Mouse (Mus musculus): ENCODE data around the gene Wdr64. TPM values are rescaled to one million over a fixed set of nuclear protein-coding genes. Genes with fewer than 3 reads are reported as not detected.

Gene Wdr64
- not detected in 2 replicates for polyA plus RNA-seq (2015; fragmentation: Nextera tagmentation; extraction: Ambion mirVana)

GRCm38 (mm10) chr1:175698293-175698692, at the start of gene Wdr64:
Gene Wdr64, plus strand, starts transcription at chr1:175698593.
- Histone ChIP-seq H3K27me3 (ENCODE audit: control insufficient read depth, insufficient read depth, low read length) (no peaks in the 10 kb centered on the region), H3K4me3 (ENCODE audit: low read length) (no peak within 1 kb of the TSS), H3K36me3 (ENCODE audit: control insufficient read depth, insufficient read depth) (no peaks in the 10 kb centered on the region), H3K4me1 (ENCODE audit: control insufficient read depth, insufficient read depth, low read length) (peaks cover 9% of the 10 kb centered on the region), H3K27ac (ENCODE audit: low read length) (no peak within 1 kb of the TSS), H3K9me3 (replicated peaks; ENCODE audit: control insufficient read depth, low read length) (no peaks in the 10 kb centered on the region), H3K4me2 (ENCODE audit: low read depth, low read length) (no peak within 1 kb of the TSS), H3K9ac (ENCODE audit: low read length) (no peak within 1 kb of the TSS)
- 77% methylated on average over 1 of the region's 1 CpGs for WGBS
- no peak for ATAC-seq (replicated peaks; ENCODE audit: extremely low read depth, insufficient read depth, low FRiP score)

DNA sequence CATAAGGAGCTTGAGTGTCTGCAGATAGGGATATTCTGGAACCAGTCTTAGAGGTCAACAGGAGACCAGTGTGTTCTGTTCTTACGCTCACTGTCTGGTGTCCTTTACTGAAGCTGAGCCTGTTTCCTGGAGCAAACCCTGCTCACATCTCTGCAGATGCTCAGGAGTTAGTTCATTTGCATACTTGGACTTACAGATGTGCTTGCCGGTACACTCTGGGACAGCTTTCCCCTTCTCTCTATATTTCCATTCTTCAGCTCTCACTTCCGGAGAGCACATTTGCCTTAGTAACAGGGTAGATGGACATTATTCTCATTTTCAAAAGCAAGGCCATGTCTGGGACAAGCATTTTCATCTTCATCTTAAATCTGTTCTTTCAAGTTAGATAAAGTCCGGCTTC, 49.8 kb upstream of the Wdr64 start:
- no peak overlapping the region for H3K27ac ChIP-seq (ENCODE audit: low read length)
- no peak overlapping the region for H3K4me3 ChIP-seq (ENCODE audit: low read length)
- H3K27me3 ChIP-seq (ENCODE audit: control insufficient read depth, insufficient read depth, low read length) = no peaks in the 10 kb centered on the region
- WGBS = 89% methylated on average over 4 of the region's 4 CpGs
- no peak overlapping the region for H3K9ac ChIP-seq (ENCODE audit: low read length)
- H3K36me3 ChIP-seq (ENCODE audit: control insufficient read depth, insufficient read depth) = no peaks in the 10 kb centered on the region
- H3K4me1 ChIP-seq (ENCODE audit: control insufficient read depth, insufficient read depth, low read length) = no peaks in the 10 kb centered on the region
- H3K9me3 ChIP-seq (replicated peaks; ENCODE audit: control insufficient read depth, low read length) = no peaks in the 10 kb centered on the region
- ATAC-seq (replicated peaks; ENCODE audit: extremely low read depth, insufficient read depth, low FRiP score) = no peak
- no peak overlapping the region for H3K4me2 ChIP-seq (ENCODE audit: low read depth, low read length)

GRCm38 (mm10) chr1:175659900-175660299, 38.5 kb upstream of the Wdr64 start:
- ATAC-seq (replicated peaks; ENCODE audit: extremely low read depth, insufficient read depth, low FRiP score) = no peak
- 82% methylated on average over 4 of the region's 4 CpGs for WGBS
- H3K36me3 ChIP-seq (ENCODE audit: control insufficient read depth, insufficient read depth) = no peaks in the 10 kb centered on the region
- H3K9ac ChIP-seq (ENCODE audit: low read length) = no peak overlapping the region
- no peak overlapping the region for H3K4me3 ChIP-seq (ENCODE audit: low read length)
- H3K4me1 ChIP-seq (ENCODE audit: control insufficient read depth, insufficient read depth, low read length) = no peaks in the 10 kb centered on the region
- no peaks in the 10 kb centered on the region for H3K9me3 ChIP-seq (replicated peaks; ENCODE audit: control insufficient read depth, low read length)
- H3K27me3 ChIP-seq (ENCODE audit: control insufficient read depth, insufficient read depth, low read length) = no peaks in the 10 kb centered on the region
- no peak overlapping the region for H3K4me2 ChIP-seq (ENCODE audit: low read depth, low read length)
- H3K27ac ChIP-seq (ENCODE audit: low read length) = no peak overlapping the region

- H3K27me3 ChIP-seq (ENCODE audit: control insufficient read depth, insufficient read depth, low read length) = no peaks in the 10 kb centered on the region
- WGBS = 57% methylated on average over 5 of the region's 5 CpGs
- H3K4me2 ChIP-seq (ENCODE audit: low read depth, low read length) = no peak overlapping the region
- no peaks in the 10 kb centered on the region for H3K4me1 ChIP-seq (ENCODE audit: control insufficient read depth, insufficient read depth, low read length)
- ATAC-seq (replicated peaks; ENCODE audit: extremely low read depth, insufficient read depth, low FRiP score) = no peak
- H3K27ac ChIP-seq (ENCODE audit: low read length) = no peak overlapping the region
- H3K36me3 ChIP-seq (ENCODE audit: control insufficient read depth, insufficient read depth) = no peaks in the 10 kb centered on the region
- H3K9me3 ChIP-seq (replicated peaks; ENCODE audit: control insufficient read depth, low read length) = no peaks in the 10 kb centered on the region
- H3K4me3 ChIP-seq (ENCODE audit: low read length) = no peak overlapping the region
- no peak overlapping the region for H3K9ac ChIP-seq (ENCODE audit: low read length)
Observed at GRCm38 (mm10) chr1:175668666-175669405, 29.6 kb upstream of the Wdr64 start.

DNA sequence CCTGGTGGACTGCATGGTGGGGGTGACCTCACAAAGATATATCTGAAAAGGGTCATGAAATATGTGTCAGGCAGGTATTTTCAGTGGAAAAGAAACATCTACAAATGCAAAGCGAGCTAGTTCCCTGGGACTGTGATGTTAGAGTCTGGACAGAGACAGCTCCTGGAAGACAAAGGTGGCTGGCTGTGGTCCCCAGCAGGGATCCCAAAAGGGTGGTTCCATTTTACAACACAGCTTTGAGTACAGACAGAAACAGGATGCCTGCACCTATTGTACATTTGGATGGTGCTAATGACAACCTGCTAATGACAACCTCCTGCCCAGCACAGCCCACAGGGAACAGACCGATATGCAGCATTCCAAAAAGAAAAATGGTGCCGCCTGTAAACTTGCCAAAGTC, 28.9 kb upstream of the Wdr64 start:
- no peaks in the 10 kb centered on the region for H3K4me1 ChIP-seq (ENCODE audit: control insufficient read depth, insufficient read depth, low read length)
- H3K27ac ChIP-seq (ENCODE audit: low read length) = no peak overlapping the region
- H3K4me2 ChIP-seq (ENCODE audit: low read depth, low read length) = no peak overlapping the region
- no peaks in the 10 kb centered on the region for H3K36me3 ChIP-seq (ENCODE audit: control insufficient read depth, insufficient read depth)
- H3K27me3 ChIP-seq (ENCODE audit: control insufficient read depth, insufficient read depth, low read length) = no peaks in the 10 kb centered on the region
- no peak overlapping the region for H3K4me3 ChIP-seq (ENCODE audit: low read length)
- WGBS = 85% methylated on average over 3 of the region's 3 CpGs
- ATAC-seq (replicated peaks; ENCODE audit: extremely low read depth, insufficient read depth, low FRiP score) = no peak
- H3K9me3 ChIP-seq (replicated peaks; ENCODE audit: control insufficient read depth, low read length) = no peaks in the 10 kb centered on the region
- no peak overlapping the region for H3K9ac ChIP-seq (ENCODE audit: low read length)

DNA sequence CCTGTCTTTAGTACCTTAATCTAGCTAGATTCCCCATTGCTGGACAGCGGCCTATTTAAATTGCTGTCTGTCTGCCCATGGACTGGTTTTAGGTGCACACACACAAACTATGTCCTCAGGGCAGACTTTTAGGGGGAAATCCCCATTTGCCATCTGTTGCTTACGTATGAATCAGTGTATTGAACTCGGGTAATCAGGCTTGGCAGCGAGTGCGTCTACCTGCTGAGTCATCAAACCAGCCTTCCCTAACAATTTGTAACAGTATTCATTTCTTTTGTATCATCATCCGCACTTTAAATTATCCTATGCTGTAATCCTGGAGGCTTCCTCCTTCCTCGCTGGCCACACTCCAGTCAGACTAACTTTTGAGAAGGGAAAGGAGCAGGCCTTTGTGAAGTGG, 28.4 kb upstream of the Wdr64 start:
- WGBS = 81% methylated on average over 7 of the region's 7 CpGs
- Histone ChIP-seq H3K4me2 (ENCODE audit: low read depth, low read length) (no peak overlapping the region), H3K36me3 (ENCODE audit: control insufficient read depth, insufficient read depth) (no peaks in the 10 kb centered on the region)

DNA sequence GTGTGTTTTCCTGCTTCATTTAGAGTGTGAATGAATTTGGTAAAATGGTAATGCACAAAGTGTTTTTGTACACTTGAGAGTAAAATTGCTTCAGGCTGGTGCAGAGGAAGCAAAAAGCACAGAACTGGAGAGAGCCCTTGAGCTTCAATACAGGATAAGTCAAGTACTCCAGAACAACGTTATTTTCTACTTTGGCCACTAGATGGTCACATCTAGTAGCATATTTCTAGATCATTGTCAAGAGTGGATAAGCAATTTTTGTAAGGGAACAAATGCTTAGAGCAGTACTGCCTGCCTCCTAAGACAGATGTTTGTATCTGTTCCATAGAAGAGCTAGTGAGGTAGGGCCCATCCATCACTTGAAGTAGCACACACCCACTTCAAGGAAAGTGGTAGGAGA, 26.8 kb upstream of the Wdr64 start:
- Histone ChIP-seq H3K4me1 (ENCODE audit: control insufficient read depth, insufficient read depth, low read length) (no peaks in the 10 kb centered on the region), H3K27ac (ENCODE audit: low read length) (no peak overlapping the region), H3K9ac (ENCODE audit: low read length) (no peak overlapping the region), H3K4me3 (ENCODE audit: low read length) (no peak overlapping the region), H3K27me3 (ENCODE audit: control insufficient read depth, insufficient read depth, low read length) (no peaks in the 10 kb centered on the region), H3K36me3 (ENCODE audit: control insufficient read depth, insufficient read depth) (no peaks in the 10 kb centered on the region), H3K9me3 (replicated peaks; ENCODE audit: control insufficient read depth, low read length) (no peaks in the 10 kb centered on the region), H3K4me2 (ENCODE audit: low read depth, low read length) (no peak overlapping the region)
- no peak for ATAC-seq (replicated peaks; ENCODE audit: extremely low read depth, insufficient read depth, low FRiP score)
- WGBS = 14% methylated on average over 1 of the region's 1 CpGs

More for the DNA sequence above, 28.4 kb upstream of the Wdr64 start:
- Histone ChIP-seq H3K9ac (ENCODE audit: low read length) (no peak overlapping the region), H3K4me1 (ENCODE audit: control insufficient read depth, insufficient read depth, low read length) (no peaks in the 10 kb centered on the region), H3K27me3 (ENCODE audit: control insufficient read depth, insufficient read depth, low read length) (no peaks in the 10 kb centered on the region), H3K9me3 (replicated peaks; ENCODE audit: control insufficient read depth, low read length) (no peaks in the 10 kb centered on the region), H3K27ac (ENCODE audit: low read length) (no peak overlapping the region), H3K4me3 (ENCODE audit: low read length) (no peak overlapping the region)
- ATAC-seq (replicated peaks; ENCODE audit: extremely low read depth, insufficient read depth, low FRiP score) = no peak

- Histone ChIP-seq H3K36me3 (ENCODE audit: control insufficient read depth, insufficient read depth) (no peaks in the 10 kb centered on the region), H3K27me3 (ENCODE audit: control insufficient read depth, insufficient read depth, low read length) (no peaks in the 10 kb centered on the region), H3K27ac (ENCODE audit: low read length) (no peak overlapping the region), H3K4me2 (ENCODE audit: low read depth, low read length) (no peak overlapping the region), H3K9me3 (replicated peaks; ENCODE audit: control insufficient read depth, low read length) (no peaks in the 10 kb centered on the region), H3K4me1 (ENCODE audit: control insufficient read depth, insufficient read depth, low read length) (no peaks in the 10 kb centered on the region), H3K4me3 (ENCODE audit: low read length) (no peak overlapping the region), H3K9ac (ENCODE audit: low read length) (no peak overlapping the region)
- no peak for ATAC-seq (replicated peaks; ENCODE audit: extremely low read depth, insufficient read depth, low FRiP score)
- 80% methylated on average over 7 of the region's 7 CpGs for WGBS
Observed at GRCm38 (mm10) chr1:175673563-175674325, 24.6 kb upstream of the Wdr64 start.

- Histone ChIP-seq H3K9ac (ENCODE audit: low read length) (no peak overlapping the region), H3K9me3 (replicated peaks; ENCODE audit: control insufficient read depth, low read length) (no peaks in the 10 kb centered on the region), H3K27me3 (ENCODE audit: control insufficient read depth, insufficient read depth, low read length) (no peaks in the 10 kb centered on the region), H3K4me3 (ENCODE audit: low read length) (no peak overlapping the region), H3K27ac (ENCODE audit: low read length) (no peak overlapping the region), H3K4me1 (ENCODE audit: control insufficient read depth, insufficient read depth, low read length) (no peaks in the 10 kb centered on the region), H3K4me2 (ENCODE audit: low read depth, low read length) (no peak overlapping the region), H3K36me3 (ENCODE audit: control insufficient read depth, insufficient read depth) (no peaks in the 10 kb centered on the region)
- no peak for ATAC-seq (replicated peaks; ENCODE audit: extremely low read depth, insufficient read depth, low FRiP score)
- WGBS = 62% methylated on average over 6 of the region's 6 CpGs
Observed at GRCm38 (mm10) chr1:175675116-175675515, 23.3 kb upstream of the Wdr64 start.
